Mouse (Mus musculus) thymus, adult 18-20 months (tissue): ENCODE results near the gene Ppp1r21.

Experiments used
- DNase-seq, 2 experiments: peaks; one replicate each; pipeline ENCODE4 v3.0.0; 2022; ENCODE audit warnings: mixed read lengths in 2 of 2

Ppp1r21 gene

GRCm38 (mm10) chr17:88578522-88579242 lies 48.8 kb downstream of the Ppp1r21 start:
- DNase-seq, result no peak

GRCm38 (mm10) chr17:88580556-88580955 lies 50.6 kb downstream of the Ppp1r21 start:
- no peak for DNase-seq

- DNase-seq, result peak; percentile 40 to 70
These were observed 51.6 kb downstream of the Ppp1r21 start for GRCm38 (mm10) chr17:88581511-88582021.

GRCm38 (mm10) chr17:88582999-88583398 lies 53.1 kb downstream of the Ppp1r21 start:
- DNase-seq, result no peak

- DNase-seq, result no peak
These were observed 53.5 kb downstream of the Ppp1r21 start for GRCm38 (mm10) chr17:88583411-88583810.

- no peak for DNase-seq
These were observed 57.5 kb downstream of the Ppp1r21 start for GRCm38 (mm10) chr17:88587371-88587770.

GRCm38 (mm10) chr17:88588228-88588627 lies 58.3 kb downstream of the Ppp1r21 start:
- DNase-seq, result no peak

GRCm38 (mm10) chr17:88590251-88590650 lies 60.3 kb downstream of the Ppp1r21 start:
- no peak for DNase-seq

- no peak for DNase-seq
These were observed 65.2 kb downstream of the Ppp1r21 start for GRCm38 (mm10) chr17:88595071-88595470.

- DNase-seq, result no peak
These were observed 66.2 kb downstream of the Ppp1r21 start for GRCm38 (mm10) chr17:88596068-88596467.

- peak; percentile 52 to 68 for DNase-seq
These were observed 66.8 kb downstream of the Ppp1r21 start for GRCm38 (mm10) chr17:88596544-88597221.

GRCm38 (mm10) chr17:88597222-88598055 lies 67.5 kb downstream of the Ppp1r21 start, which contains the start of gene Ston1:
Gene Ston1 (plus strand): TSS chr17:88597684.
- DNase-seq, result no peak

- no peak for DNase-seq
These were observed 68.1 kb downstream of the Ppp1r21 start for GRCm38 (mm10) chr17:88598056-88598420.

- DNase-seq, result no peak
These were observed 68.9 kb downstream of the Ppp1r21 start for GRCm38 (mm10) chr17:88598570-88599368.

- no peak for DNase-seq
These were observed 70.6 kb downstream of the Ppp1r21 start for GRCm38 (mm10) chr17:88600492-88601026.

- no peak for DNase-seq
These were observed 74.0 kb downstream of the Ppp1r21 start for GRCm38 (mm10) chr17:88603943-88604342.

- DNase-seq, result no peak
These were observed 76.1 kb downstream of the Ppp1r21 start for GRCm38 (mm10) chr17:88606056-88606455.

GRCm38 (mm10) chr17:88609361-88609760 lies 79.4 kb downstream of the Ppp1r21 start:
- DNase-seq, result no peak

GRCm38 (mm10) chr17:88611057-88611456 lies 81.1 kb downstream of the Ppp1r21 start:
- DNase-seq, result no peak

- DNase-seq, result no peak
These were observed 83.3 kb downstream of the Ppp1r21 start for GRCm38 (mm10) chr17:88613172-88613571.

- DNase-seq, result no peak
These were observed 83.8 kb downstream of the Ppp1r21 start for GRCm38 (mm10) chr17:88613721-88614120.

GRCm38 (mm10) chr17:88614234-88614633 lies 84.3 kb downstream of the Ppp1r21 start:
- DNase-seq, result no peak
